Mouse (Mus musculus) liver, embryonic 16.5 days (tissue): ENCODE data around the gene Gal3st1. TPM values are rescaled to one million over a fixed set of nuclear protein-coding genes. Genes with fewer than 3 reads are reported as not detected.
A peak's percentile ranks its signal among the peaks of the same experiment; 100 is the strongest.

Experiments used
- ATAC-seq: fragments of 200-750 bp; cut with Nextera tagmentation; 2 replicates; pipeline ENCODE4 v1.8.0; 2017; ENCODE audit warnings: low read depth, mild to moderate bottlenecking, moderate number of reproducible peaks, moderate library complexity
- H3K27ac ChIP-seq: fragments of 300-500 bp; sonication (generic); 2 replicates; pipeline ENCODE4 v1.5.1; 2014; ENCODE audit warnings: mild to moderate bottlenecking, low read length
- H3K27me3 ChIP-seq: fragments of 300-500 bp; sonication (generic); 2 replicates; pipeline ENCODE4 v1.6.1; 2014; ENCODE audit warnings: low read depth, low read length, mixed read lengths; ENCODE audit not compliant: control insufficient read depth, insufficient read depth
- H3K36me3 ChIP-seq: fragments of 300-500 bp; sonication (generic); 2 replicates; pipeline ENCODE4 v1.6.1; 2014; ENCODE audit warnings: mild to moderate bottlenecking; ENCODE audit not compliant: control insufficient read depth, insufficient read depth
- H3K4me1 ChIP-seq: fragments of 300-500 bp; sonication (generic); 2 replicates; pipeline ENCODE4 v1.6.1; 2014; ENCODE audit warnings: low read depth, low read length, mixed read lengths; ENCODE audit not compliant: control insufficient read depth
- H3K4me2 ChIP-seq: fragments of 300-500 bp; sonication (generic); 2 replicates; pipeline ENCODE4 v1.6.1; 2014; ENCODE audit warnings: low read depth, low read length, mixed read lengths
- H3K4me3 ChIP-seq: fragments of 300-500 bp; sonication (generic); 2 replicates; pipeline ENCODE4 v1.5.1; 2014; ENCODE audit warnings: low read depth, mild to moderate bottlenecking, low read length
- H3K9ac ChIP-seq: fragments of 300-500 bp; sonication (generic); 2 replicates; pipeline ENCODE4 v1.6.1; 2014; ENCODE audit warnings: low read depth, low read length
- H3K9me3 ChIP-seq: fragments of 300-500 bp; sonication (generic); replicated peaks from 2 replicates; pipeline ENCODE4 v1.6.1; 2016; ENCODE audit warnings: low read length; ENCODE audit not compliant: control insufficient read depth
- WGBS: fragments of 180-500 bp; shearing (Covaris S2); extraction: QIAGEN DNeasy Blood & Tissue Kit; methylation state at CpG from one replicate; pipeline ENCODE4 v1.1.7; 2014; ENCODE audit not compliant: insufficient replicate concordance; 5-methylcytosine and 5-hydroxymethylcytosine counted together
- polyA plus RNA-seq: library from polyadenylated mRNA; unstranded; fragments of >200 nt; fragmentation: Nextera tagmentation; extraction: Ambion mirVana; gene quantifications from 2 replicates; pipeline ENCODE4 v1.2.1, GENCODE M21; 2015

The Gal3st1 gene
- polyA plus RNA-seq, 1 experiment from 2014 or later: 2.1 TPM

- Histone ChIP-seq H3K4me3 (no peak overlapping the region), H3K27ac (no peak overlapping the region), H3K4me2 (no peak overlapping the region), H3K4me1 (peaks cover 2% of the 10 kb centered on the region; the same call in 1 of the 2 replicates), H3K9me3 (no peaks in the 10 kb centered on the region), H3K27me3 (no peaks in the 10 kb centered on the region), H3K36me3 (no peaks in the 10 kb centered on the region), H3K9ac (no peak overlapping the region)
- no peak for ATAC-seq
- 22% methylated on average over 4 of the region's 4 CpGs for WGBS
These were observed 50.7 kb downstream of the Gal3st1 start for GRCm38 (mm10) chr11:4034169-4034568.

DNA sequence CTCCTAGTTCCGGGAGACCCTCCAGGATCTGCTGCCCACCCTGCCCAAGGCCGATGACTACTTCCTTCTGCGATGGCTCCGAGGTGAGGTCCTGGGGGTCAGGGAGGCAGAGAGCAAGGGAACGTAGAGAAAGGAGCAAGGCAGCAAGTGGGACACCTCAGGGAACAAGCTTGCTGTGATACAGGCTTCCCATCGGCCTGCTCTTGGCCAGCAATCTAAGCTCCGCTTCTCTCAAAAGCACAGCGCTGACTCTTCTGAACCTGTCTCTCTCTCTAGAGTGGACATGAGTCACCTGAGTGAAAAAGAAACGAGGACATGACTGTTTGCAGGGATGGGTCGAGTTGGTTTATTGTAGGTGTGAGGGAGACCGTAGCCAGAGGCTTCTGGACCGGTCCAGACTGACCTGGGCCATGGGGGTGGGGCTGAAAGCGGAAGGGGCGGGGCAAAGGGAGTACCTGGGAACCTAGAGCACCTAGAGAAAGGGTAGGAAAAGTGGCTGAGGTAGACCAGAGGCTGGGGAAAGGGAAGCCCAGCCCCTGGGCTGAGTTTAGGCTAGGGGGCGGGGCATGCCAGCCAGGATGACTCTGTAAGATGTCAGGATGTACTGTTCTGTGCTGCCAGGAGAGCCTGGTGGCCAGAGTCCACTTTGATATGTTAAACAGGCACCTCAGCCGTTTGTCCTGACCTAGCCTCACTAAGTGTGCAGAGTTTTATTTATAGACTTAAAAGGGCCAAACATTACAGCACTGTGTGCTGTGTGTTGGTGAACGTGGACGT, 51.9 kb downstream of the Gal3st1 start:
- H3K9ac ChIP-seq: no peak overlapping the region
- H3K4me1 ChIP-seq: peaks cover 2% of the 10 kb centered on the region; the same call in 1 of the 2 replicates
- H3K36me3 ChIP-seq: no peaks in the 10 kb centered on the region
- no peaks in the 10 kb centered on the region for H3K9me3 ChIP-seq
- H3K27ac ChIP-seq: no peak overlapping the region
- no peaks in the 10 kb centered on the region for H3K27me3 ChIP-seq
- ATAC-seq: peak; percentile 69
- WGBS: 52% methylated on average over 18 of the region's 18 CpGs
- H3K4me3 ChIP-seq: no peak overlapping the region
- H3K4me2 ChIP-seq: no peak overlapping the region

- Histone ChIP-seq H3K4me2 (no peak overlapping the region), H3K9me3 (no peaks in the 10 kb centered on the region), H3K4me1 (peaks cover 2% of the 10 kb centered on the region; the same call in 1 of the 2 replicates), H3K9ac (no peak overlapping the region), H3K27ac (no peak overlapping the region), H3K27me3 (no peaks in the 10 kb centered on the region), H3K4me3 (no peak overlapping the region), H3K36me3 (no peaks in the 10 kb centered on the region)
- WGBS: 80% methylated on average over 6 of the region's 6 CpGs
- ATAC-seq: no peak
These were observed 52.5 kb downstream of the Gal3st1 start for GRCm38 (mm10) chr11:4035916-4036315.

DNA sequence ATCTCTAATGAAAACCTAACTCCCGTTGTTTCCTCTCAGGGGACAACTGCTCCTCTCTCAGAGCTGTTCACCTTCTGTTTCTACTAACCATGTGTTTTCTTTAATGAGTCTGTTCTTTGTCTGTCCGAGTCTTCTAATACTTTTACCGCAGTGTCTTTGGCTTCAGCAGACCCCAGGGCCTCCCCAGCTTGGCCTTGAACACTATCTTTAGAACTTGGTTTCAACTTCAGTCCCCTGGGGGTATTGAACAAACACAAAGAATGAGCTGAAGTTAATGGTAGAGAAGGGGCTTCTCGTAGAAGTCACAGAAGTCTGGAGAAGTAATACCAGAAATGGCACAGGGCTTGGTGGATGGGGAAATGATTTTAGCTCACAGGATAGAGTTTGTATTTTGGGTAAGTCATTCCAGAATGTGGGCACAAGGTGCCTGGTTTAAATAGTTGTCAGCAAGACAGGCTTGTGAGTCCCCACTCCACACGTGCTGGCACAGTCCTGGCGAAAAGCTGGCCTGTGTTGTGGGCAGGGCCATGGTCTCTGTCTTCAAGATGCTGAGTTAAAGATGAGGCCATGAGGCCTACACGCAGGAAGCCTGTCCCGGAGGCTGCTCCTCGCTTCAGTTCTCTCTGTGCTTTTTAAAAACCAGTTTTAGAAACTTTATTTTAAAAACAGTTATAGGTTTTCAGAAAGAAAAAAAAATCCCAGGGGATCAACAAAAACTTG, 53.1 kb downstream of the Gal3st1 start:
- WGBS: 51% methylated on average over 9 of the region's 9 CpGs
- Histone ChIP-seq H3K27ac (no peak overlapping the region), H3K36me3 (no peaks in the 10 kb centered on the region), H3K4me1 (peaks cover 2% of the 10 kb centered on the region; the same call in 1 of the 2 replicates), H3K9me3 (no peaks in the 10 kb centered on the region), H3K27me3 (no peaks in the 10 kb centered on the region), H3K4me3 (no peak overlapping the region), H3K9ac (no peak overlapping the region), H3K4me2 (no peak overlapping the region)
- no peak for ATAC-seq

- Histone ChIP-seq H3K27me3 (no peaks in the 10 kb centered on the region), H3K4me1 (no peaks in the 10 kb centered on the region), H3K9me3 (no peaks in the 10 kb centered on the region), H3K36me3 (no peaks in the 10 kb centered on the region), H3K27ac (no peak overlapping the region), H3K4me2 (no peak overlapping the region), H3K9ac (no peak overlapping the region), H3K4me3 (no peak overlapping the region)
- 65% methylated on average over 4 of the region's 4 CpGs for WGBS
- no peak for ATAC-seq
These were observed 56.5 kb downstream of the Gal3st1 start for GRCm38 (mm10) chr11:4039951-4040350.

GRCm38 (mm10) chr11:4041123-4041625, 57.7 kb downstream of the Gal3st1 start:
- no peaks in the 10 kb centered on the region for H3K9me3 ChIP-seq
- no peak overlapping the region for H3K9ac ChIP-seq
- no peaks in the 10 kb centered on the region for H3K27me3 ChIP-seq
- H3K36me3 ChIP-seq: no peaks in the 10 kb centered on the region
- H3K4me2 ChIP-seq: no peak overlapping the region
- H3K4me1 ChIP-seq: no peaks in the 10 kb centered on the region
- H3K27ac ChIP-seq: no peak overlapping the region
- no peak for ATAC-seq
- H3K4me3 ChIP-seq: no peak overlapping the region
- 61% methylated on average over 6 of the region's 6 CpGs for WGBS

- H3K27me3 ChIP-seq: no peaks in the 10 kb centered on the region
- H3K36me3 ChIP-seq: no peaks in the 10 kb centered on the region
- H3K4me2 ChIP-seq: no peak overlapping the region
- ATAC-seq: no peak
- H3K27ac ChIP-seq: no peak overlapping the region
- H3K4me3 ChIP-seq: no peak overlapping the region
- H3K9me3 ChIP-seq: no peaks in the 10 kb centered on the region
- WGBS: 65% methylated on average over 7 of the region's 7 CpGs
- no peak overlapping the region for H3K9ac ChIP-seq
- H3K4me1 ChIP-seq: no peaks in the 10 kb centered on the region
These were observed 59.6 kb downstream of the Gal3st1 start for GRCm38 (mm10) chr11:4043081-4043480.

- 49% methylated on average over 5 of the region's 5 CpGs for WGBS
- no peak for ATAC-seq
- H3K4me1 ChIP-seq: no peaks in the 10 kb centered on the region
These were observed 63.1 kb downstream of the Gal3st1 start for GRCm38 (mm10) chr11:4046526-4046925.

DNA sequence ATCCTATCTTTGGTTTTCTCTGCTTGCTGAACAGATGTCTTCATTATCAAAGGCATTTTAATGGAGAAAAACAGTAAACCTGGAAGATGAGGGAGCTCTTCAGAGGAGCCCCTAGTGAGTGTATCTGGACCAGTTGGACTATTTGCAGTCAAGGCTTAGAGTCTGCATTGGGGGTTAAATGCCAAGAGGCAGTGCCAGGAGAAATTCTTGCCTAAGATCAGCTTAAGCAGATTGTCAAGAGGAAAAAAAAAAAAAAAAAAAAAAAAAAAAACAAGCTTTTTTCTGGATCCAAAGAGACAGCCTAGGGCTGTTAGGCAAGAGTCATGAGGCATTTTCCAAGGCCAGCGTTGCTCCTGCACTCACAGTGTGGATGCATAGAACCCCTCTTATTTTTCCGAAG, 64.3 kb downstream of the Gal3st1 start:
- Histone ChIP-seq H3K9ac (no peak overlapping the region), H3K4me1 (no peaks in the 10 kb centered on the region), H3K4me3 (no peak overlapping the region), H3K27ac (no peak overlapping the region), H3K27me3 (no peaks in the 10 kb centered on the region), H3K9me3 (no peaks in the 10 kb centered on the region), H3K36me3 (no peaks in the 10 kb centered on the region), H3K4me2 (no peak overlapping the region)
- ATAC-seq: no peak
- WGBS: 57% methylated on average over 2 of the region's 2 CpGs

More at GRCm38 (mm10) chr11:4046526-4046925, 63.1 kb downstream of the Gal3st1 start:
- Histone ChIP-seq H3K4me2 (no peak overlapping the region), H3K36me3 (no peaks in the 10 kb centered on the region), H3K27me3 (no peaks in the 10 kb centered on the region), H3K27ac (no peak overlapping the region), H3K9ac (no peak overlapping the region), H3K4me3 (no peak overlapping the region), H3K9me3 (no peaks in the 10 kb centered on the region)
